Mouse (Mus musculus) cortical plate, adult 2 months (tissue): Measurements from ENCODE around the gene Pofut2. TPM values are rescaled to one million over a fixed set of nuclear protein-coding genes. Genes with fewer than 3 reads are reported as not detected.

Source experiments
- H3K27ac ChIP-seq: fragments of 200-500 bp; 2 replicates; pipeline ENCODE4 v1.5.1; 2012; ENCODE audit warnings: low read length, control low read depth, inconsistent platforms; ENCODE audit not compliant: insufficient read depth
- H3K4me1 ChIP-seq: fragments of 200-500 bp; 2 replicates; pipeline ENCODE4 v1.6.1; 2011; ENCODE audit warnings: low read length; ENCODE audit not compliant: control insufficient read depth, insufficient read depth
- H3K4me3 ChIP-seq: fragments of 200-500 bp; 2 replicates; pipeline ENCODE4 v1.5.1; 2011; ENCODE audit warnings: mild to moderate bottlenecking, low read length, control low read depth; ENCODE audit not compliant: insufficient read depth
- CTCF ChIP-seq: fragments of 200-500 bp; IDR thresholded peaks from 2 replicates; pipeline ENCODE4 v1.5.1; 2011; ENCODE audit warnings: mild to moderate bottlenecking, control low read depth, low read length; ENCODE audit not compliant: insufficient read depth; ENCODE audit errors: extremely low read depth
- POLR2A ChIP-seq: fragments of 200-500 bp; IDR thresholded peaks from 2 replicates; pipeline ENCODE4 v1.6.1; 2011; ENCODE audit warnings: mild to moderate bottlenecking, low read length, control low read depth; ENCODE audit not compliant: insufficient read depth; ENCODE audit errors: extremely low read depth
- polyA plus RNA-seq: library from polyadenylated mRNA; depleted of rRNA; stranded (reverse); fragments of >200 nt; gene quantifications from 2 replicates; pipeline ENCODE4 v1.2.3, GENCODE M21; 2012; rRNA removed

Pofut2 gene
- polyA plus RNA-seq, 1 experiment: 30.6 TPM

GRCm38 (mm10) chr10:77304840-77305533, 46.0 kb downstream of the Pofut2 start:
- no peak overlapping the region for H3K4me3 ChIP-seq
- no peaks in the 10 kb centered on the region for H3K4me1 ChIP-seq
- TF ChIP-seq CTCF (no peak), POLR2A (no peak)
- no peak overlapping the region for H3K27ac ChIP-seq

GRCm38 (mm10) chr10:77305766-77306165, 46.7 kb downstream of the Pofut2 start:
- TF ChIP-seq POLR2A (no peak), CTCF (no peak)
- no peak overlapping the region for H3K27ac ChIP-seq

GRCm38 (mm10) chr10:77308978-77309377, 50.0 kb downstream of the Pofut2 start:
- TF ChIP-seq CTCF (no peak), POLR2A (no peak)
- Histone ChIP-seq H3K27ac (no peak overlapping the region), H3K4me1 (no peaks in the 10 kb centered on the region), H3K4me3 (no peak overlapping the region)

More at GRCm38 (mm10) chr10:77305766-77306165, 46.7 kb downstream of the Pofut2 start:
- Histone ChIP-seq H3K4me1 (no peaks in the 10 kb centered on the region), H3K4me3 (no peak overlapping the region)

- peaks cover 7% of the 10 kb centered on the region; the same call in 1 of the 2 replicates for H3K4me1 ChIP-seq
- H3K4me3 ChIP-seq: no peak overlapping the region
- TF ChIP-seq POLR2A: no peak
- TF ChIP-seq CTCF: no peak
- no peak overlapping the region for H3K27ac ChIP-seq
Observed at GRCm38 (mm10) chr10:77314711-77315266, 55.8 kb downstream of the Pofut2 start.

GRCm38 (mm10) chr10:77315682-77316081, 56.7 kb downstream of the Pofut2 start:
- TF ChIP-seq POLR2A (no peak), CTCF (no peak)
- Histone ChIP-seq H3K27ac (no peak overlapping the region), H3K4me1 (peaks cover 7% of the 10 kb centered on the region; the same call in 1 of the 2 replicates), H3K4me3 (no peak overlapping the region)

Other genes starting within 250 kb of the Pofut2 start
- gene Slc19a1, start 227.0 kb upstream of the Pofut2 start, polyA plus RNA-seq: 37.2 and 37.9 TPM in 2 replicates
- 2.3 and 2.7 TPM in 2 replicates for gene Col18a1, start 92.7 kb upstream of the Pofut2 start, polyA plus RNA-seq
- 105 and 113 TPM in 2 replicates for gene Adarb1, start 159.1 kb downstream of the Pofut2 start, polyA plus RNA-seq